Comparison of ENCODE assay signal across 8 mouse cellular contexts in the genomic region with DNA sequence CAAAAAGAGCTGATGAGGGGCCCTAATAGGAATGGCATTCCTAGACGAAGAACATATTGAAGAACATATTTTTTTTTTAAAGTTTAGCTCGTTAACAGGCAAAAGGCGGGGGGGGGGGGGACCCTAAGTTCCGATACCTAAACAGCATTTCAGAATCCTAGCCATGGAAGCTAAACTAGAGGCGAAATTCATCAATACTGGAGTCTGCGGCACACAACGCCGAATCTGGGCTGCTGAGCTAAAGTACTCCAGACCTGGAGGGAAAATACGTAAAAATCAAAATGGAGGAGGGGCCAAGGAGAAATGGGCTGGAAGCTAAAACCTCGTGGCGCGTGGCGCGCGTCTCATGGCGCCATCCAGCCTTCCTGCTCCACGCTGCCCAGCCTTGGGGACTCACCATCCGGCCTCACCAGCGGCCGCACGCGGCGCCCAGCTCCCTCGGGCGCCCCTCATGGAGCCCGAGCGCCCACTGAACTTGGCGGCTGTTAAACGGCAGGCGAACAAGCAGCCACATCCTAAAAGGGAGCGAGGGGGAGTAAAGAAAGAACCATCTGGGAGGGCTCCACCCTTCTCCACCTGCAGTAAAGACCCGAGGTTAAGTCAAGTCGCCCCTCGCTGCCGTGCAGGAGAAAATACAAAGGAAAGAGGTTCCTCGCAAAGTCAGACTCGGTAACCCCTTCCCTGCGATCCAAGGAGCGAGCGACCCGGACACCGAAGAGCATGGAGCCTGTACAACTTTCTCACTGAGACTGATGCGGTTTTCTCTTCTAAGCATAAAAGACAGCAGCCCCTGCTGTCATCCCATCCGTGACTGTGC. TPM values are rescaled to one million over a fixed set of nuclear protein-coding genes. Genes with fewer than 3 reads are reported as not detected.
DNase-seq lines count a peak whose midpoint lies in the region; ATAC-seq and TF ChIP-seq lines count a peak whose summit lies in the region.

No protein-coding gene starts in this region.

- ATAC-seq in forebrain, embryonic 12.5 days (ENCODE audit: low FRiP score) = peak; percentile 39
- no peak for ATAC-seq in limb, embryonic 15.5 days (ENCODE audit: insufficient number of reproducible peaks, low FRiP score, low TSS enrichment, low read depth)
- peak; percentile 14; the same call in 1 of the 2 replicates for ATAC-seq in midbrain, embryonic 14.5 days (ENCODE audit: low FRiP score, low TSS enrichment)

- peaks cover 36% of the 10 kb centered on the region for H3K4me1 ChIP-seq in bone marrow macrophage, adult 2 months (ENCODE audit: control insufficient read depth, insufficient read depth, low read length)
- H3K4me1 ChIP-seq in forebrain, embryonic 12.5 days = peaks cover 39% of the 10 kb centered on the region
- peaks cover 29% of the 10 kb centered on the region for H3K4me1 ChIP-seq in limb, embryonic 15.5 days
- H3K4me1 ChIP-seq in midbrain, embryonic 14.5 days (ENCODE audit: control insufficient read depth, insufficient read depth, low read length) = peaks cover 20% of the 10 kb centered on the region

- under 1% methylated on average over 44 of the region's 44 CpGs for WGBS in forebrain, embryonic 12.5 days
- WGBS in limb, embryonic 15.5 days = under 1% methylated on average over 44 of the region's 44 CpGs
- WGBS in midbrain, embryonic 14.5 days = under 1% methylated on average over 44 of the region's 44 CpGs

- H3K9me3 ChIP-seq in forebrain, embryonic 12.5 days = no peaks in the 10 kb centered on the region
- H3K9me3 ChIP-seq in limb, embryonic 15.5 days = no peaks in the 10 kb centered on the region
- no peaks in the 10 kb centered on the region for H3K9me3 ChIP-seq in midbrain, embryonic 14.5 days (ENCODE audit: control insufficient read depth, low read length)

- peak overlapping the region; percentile 70 for H3K4me2 ChIP-seq in forebrain, embryonic 12.5 days
- peak overlapping the region; percentile 75 for H3K4me2 ChIP-seq in limb, embryonic 15.5 days
- H3K4me2 ChIP-seq in midbrain, embryonic 14.5 days (ENCODE audit: low read length) = peak overlapping the region; percentile 75

- H3K4me3 ChIP-seq in bone marrow macrophage, adult 2 months (ENCODE audit: insufficient read depth, low read length) = peak overlapping the region; percentile 99
- peak overlapping the region; percentile 92 for H3K4me3 ChIP-seq in forebrain, embryonic 12.5 days (replicated peaks)
- H3K4me3 ChIP-seq in limb, embryonic 15.5 days = peak overlapping the region; percentile 89
- peak overlapping the region; percentile 95 for H3K4me3 ChIP-seq in midbrain, embryonic 14.5 days (replicated peaks; ENCODE audit: low read depth, low read length)

- H3K27me3 ChIP-seq in forebrain, embryonic 12.5 days = no peaks in the 10 kb centered on the region
- 0 out of 2 replicates have a peak, but pooled peaks cover 2% of the 10 kb centered on the region for H3K27me3 ChIP-seq in limb, embryonic 15.5 days
- no peaks in the 10 kb centered on the region for H3K27me3 ChIP-seq in midbrain, embryonic 14.5 days (ENCODE audit: control insufficient read depth, insufficient read depth, low read length)
- H3K27me3 ChIP-seq in splenic B cell, adult 2 months (ENCODE audit: control insufficient read depth, insufficient read depth, low read length, poor library complexity, severe bottlenecking) = no peaks in the 10 kb centered on the region

- H3K27ac ChIP-seq in bone marrow macrophage, adult 2 months (ENCODE audit: insufficient read depth, low read depth, low read length) = peak overlapping the region; percentile 64
- peak overlapping the region; percentile 98 for H3K27ac ChIP-seq in forebrain, embryonic 12.5 days
- peak overlapping the region; percentile 93 for H3K27ac ChIP-seq in limb, embryonic 15.5 days
- peak overlapping the region; percentile 98 for H3K27ac ChIP-seq in midbrain, embryonic 14.5 days (replicated peaks; ENCODE audit: low read depth, low read length)

- TF ChIP-seq POLR2A in bone marrow macrophage, adult 2 months (IDR thresholded peaks at IDR 0.05; ENCODE audit: borderline replicate concordance, low read depth, low read length) = no peak

- peak overlapping the region; percentile 96 for H3K9ac ChIP-seq in forebrain, embryonic 12.5 days
- H3K9ac ChIP-seq in limb, embryonic 15.5 days = peak overlapping the region; percentile 68
- H3K9ac ChIP-seq in midbrain, embryonic 14.5 days (replicated peaks; ENCODE audit: low read length) = peak overlapping the region; percentile 93

- DNase-seq in kidney, adult 18-20 months = peak; percentile 46
- no peak for DNase-seq in kidney, adult 9 months
- peak; percentile 77 for DNase-seq in induced T-regulatory cell, adult 2 months (ENCODE audit: low read depth)
- DNase-seq in midbrain, embryonic 14.5 days = peak; percentile 83
- DNase-seq in splenic B cell, adult 2 months (ENCODE audit: low read depth, low spot score) = peak; percentile 50

- no peaks in the 10 kb centered on the region; the same call in 1 of the 2 replicates for H3K36me3 ChIP-seq in forebrain, embryonic 12.5 days (replicated peaks)
- no peaks in the 10 kb centered on the region for H3K36me3 ChIP-seq in limb, embryonic 15.5 days
- no peaks in the 10 kb centered on the region for H3K36me3 ChIP-seq in midbrain, embryonic 14.5 days (ENCODE audit: control insufficient read depth, insufficient read depth, low read length)
- H3K36me3 ChIP-seq in splenic B cell, adult 2 months (ENCODE audit: control insufficient read depth, insufficient read depth, low read length, poor library complexity, severe bottlenecking) = no peaks in the 10 kb centered on the region

- peak; percentile 16; the same call in 1 of the 2 replicates for TF ChIP-seq CTCF in bone marrow macrophage, adult 2 months (IDR thresholded peaks at IDR 0.05; ENCODE audit: low read depth, low read length)

RNA-seq across cellular contexts. Expression of a gene that starts 1.5 kb away (rescaled TPM):
- 6.9 and 7.4 TPM in 2 replicates for polyA plus RNA-seq in bone marrow macrophage, adult 2 months (2012; ENCODE audit: insufficient read depth, insufficient read length, missing spikeins)
- polyA plus RNA-seq in forebrain, embryonic 12.5 days (2016; fragmentation: Nextera tagmentation; extraction: Ambion mirVana) = 119 and 123 TPM in 2 replicates
- 64.9 and 69.1 TPM in 2 replicates for polyA plus RNA-seq in limb, embryonic 15.5 days (2015; fragmentation: Nextera tagmentation; extraction: Ambion mirVana)
- polyA plus RNA-seq in midbrain, embryonic 14.5 days (2014; fragmentation: Nextera tagmentation; extraction: Ambion mirVana) = 51.1 and 54.1 TPM in 2 replicates

RNA-seq across cellular contexts. Expression of a gene that starts 24.5 kb away (rescaled TPM):
- polyA plus RNA-seq in bone marrow macrophage, adult 2 months (2012; ENCODE audit: insufficient read depth, insufficient read length, missing spikeins) = 113 and 116 TPM in 2 replicates
- 68.3 and 70.9 TPM in 2 replicates for polyA plus RNA-seq in forebrain, embryonic 12.5 days (2016; fragmentation: Nextera tagmentation; extraction: Ambion mirVana)
- 92.8 and 104 TPM in 2 replicates for polyA plus RNA-seq in limb, embryonic 15.5 days (2015; fragmentation: Nextera tagmentation; extraction: Ambion mirVana)
- polyA plus RNA-seq in midbrain, embryonic 14.5 days (2014; fragmentation: Nextera tagmentation; extraction: Ambion mirVana) = 65.4 and 69.0 TPM in 2 replicates
